Mouse (Mus musculus) myocyte (in vitro differentiated cells): ENCODE measurements around the gene Prrt1.

ENCODE experiments used
- CEBPB ChIP-seq: IDR thresholded peaks from 2 replicates; pipeline ENCODE4 v1.6.1; 2011; ENCODE audit warnings: mild to moderate bottlenecking, moderate library complexity; ENCODE audit not compliant: poor library complexity, insufficient read depth, severe bottlenecking
- E2F4 ChIP-seq: IDR thresholded peaks from one replicate; pipeline ENCODE4 v1.6.1; 2011; ENCODE audit warnings: mild to moderate bottlenecking, control low read depth, moderate library complexity; ENCODE audit not compliant: insufficient read depth
- MAX ChIP-seq: IDR thresholded peaks from one replicate; pipeline ENCODE4 v1.6.1; 2011; ENCODE audit warnings: low read depth, mild to moderate bottlenecking, control low read depth
- MYOD1 ChIP-seq, 3 experiments: IDR thresholded peaks; one replicate each; pipeline ENCODE4 v1.6.1; 2011; ENCODE audit warnings: control low read depth in 2 of 3, low read depth in 2 of 3, mild to moderate bottlenecking in 2 of 3, moderate library complexity in 1 of 3; ENCODE audit not compliant: insufficient read length in 2 of 3, control insufficient read depth in 1 of 3
- MYOG ChIP-seq, 3 experiments: IDR thresholded peaks; one replicate each; pipeline ENCODE4 v1.6.1; 2011; ENCODE audit warnings: control low read depth in 2 of 3, low read depth in 2 of 3, mild to moderate bottlenecking in 2 of 3; ENCODE audit not compliant: insufficient read length in 2 of 3, control insufficient read depth in 1 of 3, insufficient read depth in 1 of 3
- POLR2A ChIP-seq: IDR thresholded peaks from one replicate; pipeline ENCODE4 v1.6.1; 2011; ENCODE audit warnings: low read depth, mild to moderate bottlenecking, control low read depth, moderate library complexity; ENCODE audit not compliant: insufficient read length
- POLR2AphosphoS2 ChIP-seq: IDR thresholded peaks from one replicate; pipeline ENCODE4 v1.6.1; 2011; ENCODE audit warnings: low read depth, control low read depth; ENCODE audit not compliant: insufficient read length
- SRF ChIP-seq: IDR thresholded peaks from one replicate; pipeline ENCODE4 v1.6.1; 2011; ENCODE audit warnings: low read depth; ENCODE audit not compliant: control insufficient read depth, insufficient read length
- TCF12 ChIP-seq: IDR thresholded peaks from one replicate; pipeline ENCODE4 v1.6.1; 2011; ENCODE audit warnings: mild to moderate bottlenecking, control low read depth; ENCODE audit not compliant: poor library complexity, insufficient read depth, severe bottlenecking
- USF1 ChIP-seq: IDR thresholded peaks from one replicate; pipeline ENCODE4 v1.6.1; 2011; ENCODE audit warnings: low read depth, mild to moderate bottlenecking, control low read depth, moderate library complexity

DNA sequence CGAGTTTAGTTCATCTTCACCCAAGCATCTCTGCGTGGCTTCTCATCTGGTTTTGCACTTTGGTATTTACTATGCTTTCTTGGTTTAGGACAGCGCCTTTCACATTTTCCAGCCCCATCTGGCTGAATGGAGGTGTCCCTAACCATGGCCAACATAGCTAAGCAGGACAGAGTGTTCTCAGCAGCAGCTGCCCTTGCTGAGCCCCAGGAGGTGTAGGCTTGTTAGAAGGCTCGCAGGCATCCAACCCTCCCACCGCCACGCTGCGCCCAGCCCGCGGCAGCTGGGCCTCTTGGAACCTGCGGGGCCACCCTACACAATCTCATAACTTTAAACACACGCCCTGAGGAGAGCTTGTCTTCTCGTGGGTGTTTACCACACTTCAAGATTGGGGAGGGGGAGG lies 47.3 kb downstream of the Prrt1 start:
- TF ChIP-seq POLR2A (no peak), TCF12 (no peak), MAX (no peak), USF1 (no peak), POLR2AphosphoS2 (no peak), MYOG (IDR thresholded peaks at IDR 0.05; ENCODE audit: control insufficient read depth in 1 of 3, insufficient read depth in 1 of 3, insufficient read length in 2 of 3, low read depth in 2 of 3) (no peak), SRF (no peak), MYOD1 (IDR thresholded peaks at IDR 0.05; ENCODE audit: control insufficient read depth in 1 of 3, insufficient read length in 2 of 3, low read depth in 2 of 3) (no peak), E2F4 (no peak), CEBPB (no peak)
